Mouse (Mus musculus): ENCODE results near the gene Etv4. TPM values are rescaled to one million over a fixed set of nuclear protein-coding genes. Genes with fewer than 3 reads are reported as not detected.

Etv4 gene
- total and polyA plus RNA-seq, 3 experiments: 0.58 to 4.7 (median 1.9) TPM

GRCm38 (mm10) chr11:101786651-101787050 is 1.5 kb upstream of the Etv4 start:
- DNase-seq: no peak

- no peak for DNase-seq
These were observed 658 bp upstream of the Etv4 start for GRCm38 (mm10) chr11:101785852-101786205.

- DNase-seq: peak; percentile 33
These were observed 556 bp downstream of the Etv4 start for GRCm38 (mm10) chr11:101784488-101785142.

- DNase-seq: no peak
These were observed 1.1 kb downstream of the Etv4 start for GRCm38 (mm10) chr11:101784072-101784471.

- DNase-seq: no peak
These were observed 1.6 kb downstream of the Etv4 start for GRCm38 (mm10) chr11:101783584-101783983.

- no peak for DNase-seq
These were observed 2.0 kb downstream of the Etv4 start for GRCm38 (mm10) chr11:101783135-101783534.

GRCm38 (mm10) chr11:101776846-101777245 is 8.3 kb downstream of the Etv4 start:
- DNase-seq: no peak

GRCm38 (mm10) chr11:101772449-101772848 is 12.7 kb downstream of the Etv4 start:
- peak; percentile 65 for DNase-seq

GRCm38 (mm10) chr11:101772027-101772426 is 13.1 kb downstream of the Etv4 start:
- DNase-seq: no peak

- no peak for DNase-seq
These were observed 14.9 kb downstream of the Etv4 start for GRCm38 (mm10) chr11:101770266-101770665.

GRCm38 (mm10) chr11:101768721-101769120 is 16.4 kb downstream of the Etv4 start:
- no peak for DNase-seq

GRCm38 (mm10) chr11:101767326-101767725 is 17.8 kb downstream of the Etv4 start:
- DNase-seq: no peak

GRCm38 (mm10) chr11:101764546-101764945 is 20.6 kb downstream of the Etv4 start:
- no peak for DNase-seq

GRCm38 (mm10) chr11:101763723-101764122 is 21.4 kb downstream of the Etv4 start:
- peak; percentile 18 for DNase-seq

GRCm38 (mm10) chr11:101759530-101759929 is 25.6 kb downstream of the Etv4 start:
- no peak for DNase-seq

GRCm38 (mm10) chr11:101758431-101758830 is 26.7 kb downstream of the Etv4 start:
- no peak for DNase-seq

GRCm38 (mm10) chr11:101757366-101757765 is 27.8 kb downstream of the Etv4 start:
- DNase-seq: no peak

GRCm38 (mm10) chr11:101756616-101757015 is 28.6 kb downstream of the Etv4 start:
- peak; percentile 12 for DNase-seq

- DNase-seq: no peak
These were observed 51.6 kb downstream of the Etv4 start for GRCm38 (mm10) chr11:101733596-101733995.

- peak; percentile 97 for DNase-seq
These were observed 52.4 kb downstream of the Etv4 start, which contains the start of gene Dhx8 for GRCm38 (mm10) chr11:101732518-101733440. Dhx8 (plus strand) TSS chr11:101732919.

- DNase-seq: no peak
These were observed 55.9 kb downstream of the Etv4 start for GRCm38 (mm10) chr11:101729308-101729707.

- DNase-seq: no peak
These were observed 58.4 kb downstream of the Etv4 start for GRCm38 (mm10) chr11:101726765-101727164.

GRCm38 (mm10) chr11:101725043-101725442 is 60.1 kb downstream of the Etv4 start:
- no peak for DNase-seq
